Mouse (Mus musculus) MEL (cell line): ENCODE results near the gene Lonp2. TPM values are rescaled to one million over a fixed set of nuclear protein-coding genes. Genes with fewer than 3 reads are reported as not detected.
A peak's percentile ranks its signal among the peaks of the same experiment; 100 is the strongest.

Experiments
- DNase-seq: peaks from one replicate; pipeline ENCODE4 v3.0.0; 2011; ENCODE audit warnings: low read depth, low spot score
- H3K27ac ChIP-seq: 2 replicates; pipeline ENCODE4 v1.5.1; 2012; ENCODE audit warnings: low read depth, mild to moderate bottlenecking, control low read depth, low read length, moderate library complexity; ENCODE audit not compliant: control insufficient read depth
- H3K27me3 ChIP-seq, 2 experiments: fragments of 150-350 bp in 1 of 2; sonication (generic) in 1 of 2; 2 replicates each; pipeline ENCODE4 v1.6.1; 2012; ENCODE audit warnings: low read length in 2 of 2, mild to moderate bottlenecking in 2 of 2, improper control_type of control experiment in 1 of 2, moderate library complexity in 1 of 2; ENCODE audit not compliant: insufficient read depth in 2 of 2, control insufficient read depth in 1 of 2
- H3K36me3 ChIP-seq, 2 experiments: 2 replicates each; pipeline ENCODE4 v1.6.1; 2012 to 2014; ENCODE audit warnings: low read length in 2 of 2, improper control_type of control experiment in 1 of 2, inconsistent platforms in 1 of 2, mild to moderate bottlenecking in 1 of 2; ENCODE audit not compliant: insufficient read depth in 2 of 2, control insufficient read depth in 1 of 2
- H3K4me1 ChIP-seq, 2 experiments: fragments of 150-350 bp in 1 of 2; sonication (generic) in 1 of 2; 2 replicates each; pipeline ENCODE4 v1.6.1; 2012; ENCODE audit warnings: low read length in 2 of 2, improper control_type of control experiment in 1 of 2, mild to moderate bottlenecking in 1 of 2; ENCODE audit not compliant: insufficient read depth in 2 of 2, control insufficient read depth in 1 of 2
- H3K4me3 ChIP-seq, 2 experiments: fragments of 150-350 bp in 1 of 2; sonication (generic) in 1 of 2; 2 replicates each; pipeline ENCODE4 v1.5.1; 2012; ENCODE audit warnings: low read depth in 2 of 2, low read length in 2 of 2, mild to moderate bottlenecking in 2 of 2, moderate library complexity in 2 of 2, control low read depth in 1 of 2, improper control_type of control experiment in 1 of 2; ENCODE audit not compliant: control insufficient read depth in 1 of 2, insufficient read depth in 1 of 2
- H3K79me2 ChIP-seq: 2 replicates; pipeline ENCODE4 v1.6.1; 2012; ENCODE audit warnings: mild to moderate bottlenecking, low read length, moderate library complexity; ENCODE audit not compliant: control insufficient read depth, poor library complexity, insufficient read depth
- H3K9ac ChIP-seq: 2 replicates; pipeline ENCODE4 v1.6.1; 2012; ENCODE audit warnings: low read depth, mild to moderate bottlenecking, control low read depth, low read length, moderate library complexity; ENCODE audit not compliant: control insufficient read depth, poor library complexity, severe bottlenecking
- H3K9me3 ChIP-seq: fragments of 150-350 bp; sonication (generic); replicated peaks from 2 replicates; pipeline ENCODE4 v1.6.1; 2012; ENCODE audit warnings: mild to moderate bottlenecking, low read length, improper control_type of control experiment, moderate library complexity; ENCODE audit not compliant: insufficient read depth
- CHD1 ChIP-seq: IDR thresholded peaks from 2 replicates; pipeline ENCODE4 v1.6.1; 2012; ENCODE audit warnings: low read depth, mild to moderate bottlenecking, inconsistent platforms, low read length, improper control_type of control experiment
- CHD2 ChIP-seq: IDR thresholded peaks from 2 replicates; pipeline ENCODE4 v1.6.1; 2011; ENCODE audit warnings: low read length, improper control_type of control experiment
- CTCF ChIP-seq, 3 experiments: IDR thresholded peaks in 2 of 3; conservative IDR thresholded peaks in 1 of 3; 2 replicates each; pipeline ENCODE4 v1.5.1; 2011 to 2012; ENCODE audit warnings: low read length in 3 of 3, low read depth in 2 of 3, mild to moderate bottlenecking in 2 of 3, improper control_type of control experiment in 1 of 3, inconsistent platforms in 1 of 3, mixed read lengths in 1 of 3, moderate library complexity in 1 of 3; ENCODE audit not compliant: control insufficient read depth in 1 of 3, insufficient read depth in 1 of 3, poor library complexity in 1 of 3, severe bottlenecking in 1 of 3
- E2F4 ChIP-seq: IDR thresholded peaks from 2 replicates; pipeline ENCODE4 v1.6.1; 2011; ENCODE audit warnings: low read depth, low read length, improper control_type of control experiment, borderline replicate concordance
- EP300 ChIP-seq, 2 experiments: IDR thresholded peaks; 2 replicates each; pipeline ENCODE4 v1.6.1; 2011; ENCODE audit warnings: improper control_type of control experiment in 2 of 2, low read length in 2 of 2, low read depth in 1 of 2, mild to moderate bottlenecking in 1 of 2
- ETS1 ChIP-seq: IDR thresholded peaks from 2 replicates; pipeline ENCODE4 v1.6.1; 2012; ENCODE audit warnings: low read depth, mild to moderate bottlenecking, inconsistent platforms, low read length, improper control_type of control experiment, moderate library complexity
- MAX ChIP-seq: IDR thresholded peaks from 2 replicates; pipeline ENCODE4 v1.6.1; 2011; ENCODE audit warnings: low read length, improper control_type of control experiment
- MAZ ChIP-seq: IDR thresholded peaks from 2 replicates; pipeline ENCODE4 v1.6.1; 2012; ENCODE audit warnings: low read depth, mild to moderate bottlenecking, inconsistent platforms, low read length, improper control_type of control experiment
- MXI1 ChIP-seq: IDR thresholded peaks from 2 replicates; pipeline ENCODE4 v1.6.1; 2011; ENCODE audit warnings: mild to moderate bottlenecking, low read depth, low read length, improper control_type of control experiment
- MYB ChIP-seq: IDR thresholded peaks from 2 replicates; pipeline ENCODE4 v1.6.1; 2011; ENCODE audit warnings: mild to moderate bottlenecking, low read depth, low read length, improper control_type of control experiment
- RAD21 ChIP-seq: IDR thresholded peaks from 2 replicates; pipeline ENCODE4 v1.6.1; 2011; ENCODE audit warnings: mild to moderate bottlenecking, low read depth, low read length, improper control_type of control experiment
- RCOR1 ChIP-seq: IDR thresholded peaks from 2 replicates; pipeline ENCODE4 v1.6.1; 2012; ENCODE audit warnings: low read depth, mild to moderate bottlenecking, inconsistent platforms, low read length, improper control_type of control experiment
- SMC3 ChIP-seq: IDR thresholded peaks from 2 replicates; pipeline ENCODE4 v1.6.1; 2011; ENCODE audit warnings: low read depth, low read length, improper control_type of control experiment
- TBP ChIP-seq: IDR thresholded peaks from 2 replicates; pipeline ENCODE4 v1.8.0; 2011; ENCODE audit warnings: low read depth, low read length, improper control_type of control experiment
- TCF12 ChIP-seq: IDR thresholded peaks from 2 replicates; pipeline ENCODE4 v1.6.1; 2014; ENCODE audit warnings: low read depth, mild to moderate bottlenecking, inconsistent platforms, low read length, improper control_type of control experiment, moderate library complexity
- USF1 ChIP-seq: IDR thresholded peaks from 2 replicates; pipeline ENCODE4 v1.6.1; 2014; ENCODE audit warnings: low read depth, mild to moderate bottlenecking, inconsistent platforms, low read length, improper control_type of control experiment, moderate library complexity
- ZC3H11A ChIP-seq: IDR thresholded peaks from 2 replicates; pipeline ENCODE4 v1.6.1; 2012; ENCODE audit warnings: low read depth, mild to moderate bottlenecking, inconsistent platforms, low read length, improper control_type of control experiment
- polyA plus RNA-seq, 2 experiments: library from polyadenylated mRNA; stranded (reverse) in 1 of 2; unstranded in 1 of 2; fragments of >175 nt in 1 of 2; fragments of >200 nt in 1 of 2; gene quantifications; 2 replicates each; pipeline versions ENCODE4 v1.2.1 to v1.2.4; 2012; ENCODE audit warnings: low replicate concordance in 2 of 2, low read depth in 1 of 2; ENCODE audit not compliant: insufficient read length in 2 of 2, insufficient read depth in 1 of 2, missing spikeins in 1 of 2
- total RNA-seq: library from RNA; depleted of rRNA; stranded (reverse); fragments of 300-350 nt; gene quantifications from 2 replicates; pipeline ENCODE4 v1.2.3, GENCODE M21; 2012

Lonp2 gene
- total and polyA plus RNA-seq, 3 experiments: 26.6 to 31.2 TPM; not detected in 1

GRCm38 (mm10) chr8:86652546-86652945 lies 28.7 kb downstream of the Lonp2 start:
- Histone ChIP-seq H3K27me3 (no peaks in the 10 kb centered on the region), H3K9me3 (no peaks in the 10 kb centered on the region)
- DNase-seq: no peak
- no peak for TF ChIP-seq EP300 (IDR thresholded peaks at IDR 0.05; ENCODE audit: low read depth in 1 of 2, low read length in 2 of 2)
- no peak for TF ChIP-seq MAX
- TF ChIP-seq TCF12: no peak
- TF ChIP-seq TBP: no peak
- TF ChIP-seq ETS1: no peak
- TF ChIP-seq CHD1: no peak
- no peak for TF ChIP-seq MXI1
- TF ChIP-seq E2F4: no peak
- TF ChIP-seq CHD2: no peak
- TF ChIP-seq MYB: no peak
- no peak for TF ChIP-seq USF1
- TF ChIP-seq, all 39 proteins: peak for 0
- H3K4me3 ChIP-seq: no peak overlapping the region
- H3K36me3 ChIP-seq: no peaks in the 10 kb centered on the region; a peak in 1 of 4 replicates
- H3K9ac ChIP-seq: no peak overlapping the region
- H3K27ac ChIP-seq: no peak overlapping the region
- H3K4me1 ChIP-seq: no peaks in the 10 kb centered on the region
- no peaks in the 10 kb centered on the region for H3K79me2 ChIP-seq

GRCm38 (mm10) chr8:86654578-86654977 lies 30.7 kb downstream of the Lonp2 start:
- H3K79me2 ChIP-seq: no peaks in the 10 kb centered on the region
- no peaks in the 10 kb centered on the region for H3K4me1 ChIP-seq
- H3K9ac ChIP-seq: no peak overlapping the region
- TF ChIP-seq MAZ (no peak), MXI1 (no peak), RCOR1 (no peak), ZC3H11A (0 out of 2 replicates have a peak, but pooled peaks have one; percentile 9), SMC3 (peak; percentile 33; the same call in 1 of the 2 replicates), CTCF (IDR thresholded peaks at IDR 0.05 in 2 of 3, conservative IDR thresholded peaks at IDR 0.05 in 1 of 3; ENCODE audit: control insufficient read depth in 1 of 3, insufficient read depth in 1 of 3, low read depth in 2 of 3, low read length in 3 of 3, poor library complexity in 1 of 3, severe bottlenecking in 1 of 3) (peak in 1 of 3 experiments; percentile 27; a peak in 2 of 6 replicates), EP300 (IDR thresholded peaks at IDR 0.05; ENCODE audit: low read depth in 1 of 2, low read length in 2 of 2) (no peak), TBP (no peak), RAD21 (peak; percentile 28; the same call in 1 of the 2 replicates)
- H3K27ac ChIP-seq: no peak overlapping the region
- H3K9me3 ChIP-seq: no peaks in the 10 kb centered on the region
- H3K36me3 ChIP-seq: no peaks in the 10 kb centered on the region; a peak in 1 of 4 replicates
- DNase-seq: no peak
- no peak overlapping the region for H3K4me3 ChIP-seq
- no peaks in the 10 kb centered on the region for H3K27me3 ChIP-seq
